Mouse (Mus musculus) liver, adult 2 months (tissue): ENCODE measurements at regions not wholly inside any gene's neighbourhood (a gene's known extent, or its start where the extent isn't known, plus 50 kb on each side); places are given as distances from the start of the nearest gene placed in this dataset.

Source experiments
- DNase-seq: peaks from one replicate; pipeline ENCODE4 v3.0.0-alpha.2; 2011; ENCODE audit warnings: low read depth, low spot score; ENCODE audit errors: extremely low read depth
- H3K27ac ChIP-seq: fragments of 200-500 bp; replicated peaks from 2 replicates; pipeline ENCODE4 v1.5.1; 2012; ENCODE audit warnings: low read depth, mild to moderate bottlenecking, control low read depth, inconsistent platforms, low read length; ENCODE audit not compliant: insufficient read depth
- H3K27me3 ChIP-seq: fragments of 200-500 bp; 2 replicates; pipeline ENCODE4 v1.6.1; 2012; ENCODE audit warnings: mild to moderate bottlenecking, moderate library complexity, low read length, inconsistent platforms; ENCODE audit not compliant: control insufficient read depth, insufficient read depth
- H3K36me3 ChIP-seq: fragments of 200-500 bp; 2 replicates; pipeline ENCODE4 v1.6.1; 2012; ENCODE audit warnings: low read length, inconsistent platforms; ENCODE audit not compliant: control insufficient read depth, insufficient read depth
- H3K4me1 ChIP-seq: fragments of 200-500 bp; 2 replicates; pipeline ENCODE4 v1.6.1; 2011; ENCODE audit warnings: low read length; ENCODE audit not compliant: control insufficient read depth, insufficient read depth
- H3K4me3 ChIP-seq: fragments of 200-500 bp; 2 replicates; pipeline ENCODE4 v1.5.1; 2011; ENCODE audit warnings: low read depth, mild to moderate bottlenecking, control low read depth, low read length, moderate library complexity; ENCODE audit not compliant: insufficient read depth
- H3K79me2 ChIP-seq: fragments of 200-500 bp; 2 replicates; pipeline ENCODE4 v1.6.1; 2012; ENCODE audit warnings: inconsistent platforms, mild to moderate bottlenecking, low read length, moderate library complexity; ENCODE audit not compliant: control insufficient read depth, insufficient read depth
- H3K9ac ChIP-seq: fragments of 200-500 bp; 2 replicates; pipeline ENCODE4 v1.6.1; 2012; ENCODE audit warnings: low read depth, mild to moderate bottlenecking, control low read depth, inconsistent platforms, low read length
- CTCF ChIP-seq: fragments of 200-500 bp; IDR thresholded peaks from 2 replicates; pipeline ENCODE4 v1.5.1; 2011; ENCODE audit warnings: low read depth, low read length, control low read depth
- POLR2A ChIP-seq: fragments of 200-500 bp; IDR thresholded peaks from 2 replicates; pipeline ENCODE4 v1.6.1; 2011; ENCODE audit warnings: low read length, control low read depth; ENCODE audit not compliant: insufficient read depth; ENCODE audit errors: extremely low read depth
- WGBS: fragments of 180-500 bp; shearing (Covaris S2); methylation state at CpG from one replicate; pipeline ENCODE4 v1.1.7; 2018; 5-methylcytosine and 5-hydroxymethylcytosine counted together

DNA sequence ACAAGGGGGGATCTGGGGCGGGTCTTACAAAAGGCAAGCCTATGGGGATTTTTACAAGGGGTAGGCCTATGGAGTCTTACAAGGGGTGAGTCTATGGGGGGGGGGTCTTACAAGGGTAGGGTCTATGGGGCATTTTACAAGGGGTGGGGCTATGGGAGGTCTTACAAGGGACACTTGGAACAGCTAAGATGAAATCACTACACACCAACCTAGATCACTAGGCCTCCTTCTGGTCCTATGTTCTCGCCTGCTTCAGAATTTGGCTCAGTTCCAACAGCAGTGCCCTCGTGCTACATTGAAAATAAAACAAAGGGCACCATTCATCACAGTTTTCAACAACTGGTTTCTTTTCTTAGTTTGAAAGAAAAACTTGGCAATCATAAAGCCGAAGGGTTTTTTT lies 110.7 kb upstream of the 1700066M21Rik start:
- H3K79me2 ChIP-seq, result no peaks in the 10 kb centered on the region
- H3K27me3 ChIP-seq, result no peaks in the 10 kb centered on the region
- no peak overlapping the region for H3K27ac ChIP-seq
- DNase-seq, result no peak
- H3K4me3 ChIP-seq, result no peak overlapping the region
- H3K4me1 ChIP-seq, result 0 out of 2 replicates have a peak, but pooled peaks cover 1% of the 10 kb centered on the region
- WGBS, result 61% methylated on average over 4 of the region's 4 CpGs
- H3K9ac ChIP-seq, result no peak overlapping the region
- TF ChIP-seq POLR2A (no peak), CTCF (no peak)
- H3K36me3 ChIP-seq, result no peaks in the 10 kb centered on the region

DNA sequence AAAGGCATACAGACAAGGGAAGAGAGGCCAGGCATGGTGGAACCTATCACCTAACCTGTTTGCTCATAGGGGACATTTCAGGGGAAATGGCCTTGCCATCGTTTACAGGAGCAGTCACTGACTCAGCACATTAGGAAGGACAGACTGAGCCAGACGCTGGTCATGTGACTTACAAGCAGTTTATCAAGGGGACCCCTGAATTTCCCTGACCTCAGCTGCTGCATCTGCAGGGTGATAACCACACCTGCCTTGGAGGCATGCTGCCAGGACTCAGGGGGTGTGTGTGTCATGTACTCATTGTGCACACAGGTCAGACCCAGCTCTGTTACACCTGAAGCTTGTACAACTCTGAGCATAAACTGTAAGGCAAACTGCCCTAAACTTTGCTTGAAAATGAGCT lies 109.6 kb upstream of the 1700066M21Rik start:
- no peak overlapping the region for H3K4me3 ChIP-seq
- no peak overlapping the region for H3K9ac ChIP-seq
- no peaks in the 10 kb centered on the region for H3K27me3 ChIP-seq
- DNase-seq, result no peak
- H3K79me2 ChIP-seq, result no peaks in the 10 kb centered on the region
- H3K27ac ChIP-seq, result no peak overlapping the region
- TF ChIP-seq CTCF (no peak), POLR2A (no peak)
- H3K36me3 ChIP-seq, result no peaks in the 10 kb centered on the region
- 0 out of 2 replicates have a peak, but pooled peaks cover 1% of the 10 kb centered on the region for H3K4me1 ChIP-seq
- 22% methylated on average over 2 of the region's 2 CpGs for WGBS

DNA sequence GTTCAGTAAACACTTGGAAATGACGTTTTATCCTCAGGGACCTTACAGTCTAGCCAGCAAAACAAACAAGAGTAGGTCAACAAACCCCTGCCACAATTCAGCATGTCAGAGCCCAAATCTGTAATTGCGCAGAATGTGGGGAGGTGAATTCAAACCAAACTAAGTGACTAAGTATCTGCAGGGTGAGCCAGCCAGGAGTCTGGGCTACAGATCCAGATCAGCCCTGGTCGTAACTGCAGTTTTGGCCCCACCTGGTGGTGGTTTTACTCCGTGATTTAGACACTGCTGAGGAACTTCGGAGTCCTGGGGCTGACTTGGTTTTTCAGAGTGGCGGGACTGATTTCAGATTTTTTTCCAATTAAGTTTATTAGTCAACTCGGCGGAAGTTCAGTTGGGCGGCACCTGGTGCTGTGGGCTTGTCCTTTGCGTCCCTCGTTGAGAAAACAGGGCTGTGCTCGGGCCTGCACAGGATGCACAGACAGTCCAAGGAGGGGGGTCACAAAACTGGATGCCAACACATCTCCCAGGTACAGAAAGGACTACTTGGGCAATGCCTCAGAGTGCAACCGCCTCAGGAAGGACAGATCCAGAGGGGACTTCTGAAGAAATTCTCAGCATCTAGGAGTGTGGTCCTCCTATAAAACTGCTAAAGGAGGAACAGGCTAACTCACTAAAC lies 107.6 kb upstream of the 1700066M21Rik start:
- no peak overlapping the region for H3K9ac ChIP-seq
- 40% methylated on average over 13 of the region's 13 CpGs for WGBS

DNA sequence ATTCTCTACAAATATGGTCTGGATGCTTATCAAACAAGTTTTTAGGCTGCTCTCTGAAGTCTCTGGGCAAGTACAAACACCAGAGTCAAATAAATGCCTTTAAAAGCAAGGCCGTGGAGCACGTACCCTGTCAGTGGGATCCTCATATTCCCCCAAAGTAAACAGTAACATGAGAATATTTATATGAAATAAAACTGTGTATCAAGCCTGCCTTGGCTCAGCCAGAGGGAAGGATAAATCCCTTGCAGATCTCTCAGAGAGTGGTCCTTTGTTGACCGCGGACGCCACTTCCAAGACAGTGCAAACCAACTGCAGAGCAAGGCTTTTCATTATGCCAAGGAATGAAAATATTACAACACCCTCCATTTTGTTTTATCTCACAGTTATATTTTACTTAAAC lies 104.8 kb upstream of the 1700066M21Rik start:
- Histone ChIP-seq H3K79me2 (no peaks in the 10 kb centered on the region), H3K36me3 (no peaks in the 10 kb centered on the region), H3K4me3 (no peak overlapping the region), H3K27me3 (no peaks in the 10 kb centered on the region), H3K27ac (no peak overlapping the region), H3K9ac (no peak overlapping the region), H3K4me1 (no peaks in the 10 kb centered on the region)
- DNase-seq, result no peak
- TF ChIP-seq CTCF (no peak), POLR2A (no peak)
- 93% methylated on average over 5 of the region's 5 CpGs for WGBS

More for the DNA sequence above, 107.6 kb upstream of the 1700066M21Rik start:
- peak; percentile 73 for DNase-seq
- H3K27ac ChIP-seq, result no peak overlapping the region
- no peaks in the 10 kb centered on the region for H3K79me2 ChIP-seq
- H3K4me3 ChIP-seq, result no peak overlapping the region
- no peaks in the 10 kb centered on the region for H3K4me1 ChIP-seq
- H3K27me3 ChIP-seq, result no peaks in the 10 kb centered on the region
- no peaks in the 10 kb centered on the region for H3K36me3 ChIP-seq
- no peak for TF ChIP-seq POLR2A
- TF ChIP-seq CTCF, result peak; percentile 69

DNA sequence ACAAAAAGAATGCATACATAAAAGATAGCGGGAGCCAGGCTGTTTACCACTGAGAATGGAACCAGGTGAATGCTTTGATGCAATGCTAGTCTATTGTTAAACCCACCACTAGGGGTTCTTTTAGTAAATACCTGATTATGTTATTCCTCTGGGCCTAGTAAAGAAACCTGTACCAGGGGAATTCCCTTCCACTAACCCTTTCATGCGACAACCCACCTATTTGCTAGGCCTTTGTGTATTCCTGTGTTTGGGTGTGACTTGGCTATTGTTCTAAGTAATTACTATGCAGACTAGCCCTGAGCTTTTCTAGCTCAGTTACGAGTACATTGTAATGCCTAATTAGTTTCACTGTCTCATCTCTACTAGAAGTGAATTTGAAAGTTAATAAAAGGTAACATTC lies 95.9 kb upstream of the 1700066M21Rik start:
- 94% methylated on average over 3 of the region's 3 CpGs for WGBS

DNA sequence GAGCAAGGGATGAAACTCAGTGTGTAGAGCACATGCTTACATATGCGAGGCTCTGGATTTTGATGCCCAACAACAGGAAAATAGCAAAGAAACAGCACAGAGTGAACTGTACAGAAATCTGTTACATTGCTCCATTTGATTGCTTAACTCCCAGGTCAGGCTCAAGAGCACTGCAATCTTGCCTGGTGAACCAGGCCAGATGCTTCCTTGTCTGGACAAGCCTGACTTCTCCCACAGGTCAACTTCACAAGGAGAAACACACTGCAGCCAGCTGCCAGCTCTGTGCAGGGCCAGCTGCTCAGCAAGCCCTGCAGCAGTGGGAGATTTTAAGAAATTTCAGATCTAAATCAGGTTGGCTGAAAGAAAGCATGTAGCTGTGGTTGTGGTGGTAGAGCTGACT lies 81.2 kb upstream of the 1700066M21Rik start:
- DNase-seq, result peak; percentile 7
- no peaks in the 10 kb centered on the region for H3K4me1 ChIP-seq
- no peaks in the 10 kb centered on the region for H3K27me3 ChIP-seq
- no peaks in the 10 kb centered on the region for H3K36me3 ChIP-seq
- TF ChIP-seq CTCF (no peak), POLR2A (no peak)
- 91% methylated on average over 1 of the region's 1 CpGs for WGBS
- no peak overlapping the region for H3K27ac ChIP-seq
- no peak overlapping the region for H3K9ac ChIP-seq
- no peak overlapping the region for H3K4me3 ChIP-seq
- no peaks in the 10 kb centered on the region for H3K79me2 ChIP-seq

More for the DNA sequence above, 95.9 kb upstream of the 1700066M21Rik start:
- Histone ChIP-seq H3K27ac (no peak overlapping the region), H3K36me3 (no peaks in the 10 kb centered on the region), H3K9ac (no peak overlapping the region), H3K4me3 (no peak overlapping the region), H3K27me3 (no peaks in the 10 kb centered on the region), H3K79me2 (no peaks in the 10 kb centered on the region), H3K4me1 (no peaks in the 10 kb centered on the region)
- TF ChIP-seq CTCF, result no peak
- no peak for TF ChIP-seq POLR2A
- no peak for DNase-seq
